Mouse (Mus musculus) kidney, postnatal 0 days (tissue): ENCODE data around the gene Pet117. TPM values are rescaled to one million over a fixed set of nuclear protein-coding genes. Genes with fewer than 3 reads are reported as not detected.

Experiments
- ATAC-seq: fragments of 200-750 bp; cut with Nextera tagmentation; replicated peaks from 2 replicates; pipeline ENCODE4 v1.8.0; 2017; ENCODE audit warnings: low read depth, moderate number of reproducible peaks, moderate TSS enrichment, moderate library complexity; ENCODE audit not compliant: low FRiP score
- DNase-seq: peaks from one replicate; pipeline ENCODE4 v3.0.0-alpha.2; 2016; ENCODE audit warnings: low spot score
- H3K27ac ChIP-seq: fragments of 300-500 bp; sonication (generic); 2 replicates; pipeline ENCODE4 v1.5.1; 2014; ENCODE audit warnings: mild to moderate bottlenecking
- H3K27me3 ChIP-seq: fragments of 300-500 bp; sonication (generic); 2 replicates; pipeline ENCODE4 v1.6.1; 2014; ENCODE audit warnings: low read length, mixed read lengths; ENCODE audit not compliant: insufficient read depth
- H3K36me3 ChIP-seq: fragments of 300-500 bp; sonication (generic); 2 replicates; pipeline ENCODE4 v1.6.1; 2014; ENCODE audit warnings: low read length, mixed read lengths; ENCODE audit not compliant: insufficient read depth
- H3K4me1 ChIP-seq: fragments of 300-500 bp; sonication (generic); replicated peaks from 2 replicates; pipeline ENCODE4 v1.6.1; 2014; ENCODE audit warnings: antibody characterized with exemption, low read length, mixed read lengths; ENCODE audit not compliant: insufficient read depth
- H3K4me2 ChIP-seq: fragments of 300-500 bp; sonication (generic); 2 replicates; pipeline ENCODE4 v1.6.1; 2014; ENCODE audit warnings: mild to moderate bottlenecking, low read length, moderate library complexity, mixed read lengths
- H3K4me3 ChIP-seq: fragments of 300-500 bp; sonication (generic); replicated peaks from 2 replicates; pipeline ENCODE4 v1.5.1; 2014; ENCODE audit warnings: low read depth, low read length
- H3K9ac ChIP-seq: fragments of 300-500 bp; sonication (generic); 2 replicates; pipeline ENCODE4 v1.6.1; 2014; ENCODE audit warnings: low read depth, low read length
- H3K9me3 ChIP-seq: fragments of 300-500 bp; sonication (generic); replicated peaks from 2 replicates; pipeline ENCODE4 v1.6.1; 2016; ENCODE audit warnings: low read length, inconsistent platforms, mixed read lengths
- CTCF ChIP-seq: IDR thresholded peaks from 2 replicates; pipeline ENCODE4 v1.5.1; 2016; ENCODE audit warnings: antibody characterized with exemption, low read depth, mild to moderate bottlenecking, moderate library complexity
- WGBS: fragments of 180-500 bp; shearing (Covaris S2); extraction: QIAGEN DNeasy Blood & Tissue Kit; methylation state at CpG from one replicate; pipeline ENCODE4 v1.1.7; 2014; 5-methylcytosine and 5-hydroxymethylcytosine counted together
- polyA plus RNA-seq: library from polyadenylated mRNA; unstranded; fragments of >200 nt; fragmentation: Nextera tagmentation; extraction: Ambion mirVana; gene quantifications from 2 replicates; pipeline ENCODE4 v1.2.1, GENCODE M21; 2015

Pet117 gene
- polyA plus RNA-seq: 3.2 and 3.3 TPM in 2 replicates

- Histone ChIP-seq H3K9me3 (no peaks in the 10 kb centered on the region), H3K27me3 (no peaks in the 10 kb centered on the region), H3K27ac (peak within 1 kb of the TSS; percentile 96), H3K4me1 (peaks cover 4% of the 10 kb centered on the region), H3K4me2 (peak within 1 kb of the TSS; percentile 68), H3K9ac (peak within 1 kb of the TSS; percentile 82), H3K36me3 (peaks cover 3% of the 10 kb centered on the region; the same call in 1 of the 2 replicates), H3K4me3 (peak within 1 kb of the TSS; percentile 89)
- DNase-seq (peak; percentile 97), ATAC-seq (peak; percentile 93)
- WGBS: 6% methylated on average over 38 of the region's 38 CpGs
- no peak for TF ChIP-seq CTCF
These were observed at the start of gene Pet117, which contains the start of gene Kat14 for GRCm38 (mm10) chr2:144368400-144369019. Pet117 (plus strand) TSS chr2:144368996. Kat14 (plus strand) TSS chr2:144368983.

DNA sequence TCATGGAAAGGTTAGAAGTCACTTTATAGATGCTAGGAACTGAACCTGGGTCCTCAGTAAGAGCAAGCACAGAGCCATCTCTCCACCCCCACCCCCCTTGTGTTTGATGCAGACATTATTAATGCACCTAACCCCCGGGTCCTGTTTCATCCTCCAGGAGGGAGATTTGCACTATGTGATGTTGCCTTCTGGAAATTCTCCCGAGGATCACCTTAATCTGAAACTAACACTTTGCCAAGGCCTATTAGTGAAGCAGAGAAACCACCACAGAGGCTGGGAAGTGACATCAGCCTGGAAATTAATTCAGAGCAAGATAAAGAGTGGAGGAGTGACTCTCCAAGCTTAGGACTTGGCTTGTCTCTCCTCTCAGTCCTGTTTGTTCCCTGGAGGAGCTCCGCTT is 44.6 kb upstream of the Pet117 start:
- Histone ChIP-seq H3K4me2 (no peak overlapping the region), H3K27me3 (no peaks in the 10 kb centered on the region; the same call in 1 of the 2 replicates), H3K36me3 (no peaks in the 10 kb centered on the region), H3K4me1 (no peaks in the 10 kb centered on the region), H3K9me3 (no peaks in the 10 kb centered on the region), H3K27ac (no peak overlapping the region), H3K9ac (no peak overlapping the region), H3K4me3 (no peak overlapping the region)
- DNase-seq (no peak), ATAC-seq (no peak)
- no peak for TF ChIP-seq CTCF
- 70% methylated on average over 3 of the region's 3 CpGs for WGBS

- WGBS: 5% methylated on average over 9 of the region's 10 CpGs
- Histone ChIP-seq H3K4me1 (peaks cover 22% of the 10 kb centered on the region; the same call in 1 of the 2 replicates), H3K27ac (no peak overlapping the region), H3K4me2 (peak overlapping the region; percentile 27), H3K9ac (no peak overlapping the region), H3K4me3 (no peak overlapping the region), H3K27me3 (peaks cover 34% of the 10 kb centered on the region), H3K9me3 (no peaks in the 10 kb centered on the region), H3K36me3 (no peaks in the 10 kb centered on the region)
- ATAC-seq: no peak
- TF ChIP-seq CTCF: no peak
- no peak for DNase-seq
These were observed 39.3 kb upstream of the Pet117 start for GRCm38 (mm10) chr2:144329451-144329850.

- Histone ChIP-seq H3K27me3 (peaks cover 35% of the 10 kb centered on the region), H3K4me2 (peak overlapping the region; percentile 27), H3K27ac (no peak overlapping the region), H3K4me3 (no peak overlapping the region), H3K36me3 (no peaks in the 10 kb centered on the region), H3K4me1 (peaks cover 22% of the 10 kb centered on the region; the same call in 1 of the 2 replicates), H3K9ac (no peak overlapping the region), H3K9me3 (no peaks in the 10 kb centered on the region)
- ATAC-seq (no peak), DNase-seq (no peak)
- no peak for TF ChIP-seq CTCF
- WGBS: 4% methylated on average over 10 of the region's 10 CpGs
These were observed 38.9 kb upstream of the Pet117 start for GRCm38 (mm10) chr2:144329937-144330336.

DNA sequence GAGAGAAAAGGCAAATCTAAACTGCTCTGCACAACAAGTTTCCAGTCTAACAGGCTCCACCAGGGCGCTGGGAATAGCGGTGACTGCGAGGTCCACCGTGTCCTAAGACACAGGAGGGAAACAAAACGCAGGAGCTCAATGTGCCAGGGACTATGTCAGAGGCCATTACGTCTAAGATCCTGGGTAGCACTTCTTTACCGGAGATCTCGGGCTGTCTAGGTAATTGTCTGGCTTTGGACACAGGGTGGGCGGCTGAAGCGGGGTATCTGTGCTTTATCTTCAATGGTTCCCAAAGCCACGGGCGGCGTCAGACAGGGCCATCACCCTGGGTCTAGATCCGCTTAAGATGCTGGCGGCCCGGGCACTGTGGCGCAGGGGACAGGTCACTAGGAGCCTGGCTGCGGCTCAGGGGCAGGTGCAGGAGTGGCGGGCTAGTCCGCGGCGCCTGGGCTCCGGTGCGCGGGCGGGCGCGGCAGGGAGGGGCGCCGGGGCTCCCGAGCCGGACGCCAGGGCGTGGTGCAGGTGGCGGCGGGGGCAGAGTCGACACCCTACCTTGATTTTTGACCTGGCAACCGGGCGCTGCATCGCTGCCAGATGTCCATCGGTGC is 38.3 kb upstream of the Pet117 start:
- H3K36me3 ChIP-seq: no peaks in the 10 kb centered on the region
- no peaks in the 10 kb centered on the region for H3K9me3 ChIP-seq
- no peak overlapping the region for H3K27ac ChIP-seq
- peaks cover 22% of the 10 kb centered on the region; the same call in 1 of the 2 replicates for H3K4me1 ChIP-seq
- no peak for TF ChIP-seq CTCF
- WGBS: 1% methylated on average over 32 of the region's 41 CpGs
- H3K27me3 ChIP-seq: peaks cover 35% of the 10 kb centered on the region
- H3K9ac ChIP-seq: peak overlapping the region; percentile 46
- ATAC-seq (peak; percentile 15; the same call in 1 of the 2 replicates), DNase-seq (no peak)
- peak overlapping the region; percentile 57 for H3K4me3 ChIP-seq
- H3K4me2 ChIP-seq: peak overlapping the region; percentile 99

GRCm38 (mm10) chr2:144330960-144331371 is 37.8 kb upstream of the Pet117 start:
- H3K4me1 ChIP-seq: peaks cover 22% of the 10 kb centered on the region; the same call in 1 of the 2 replicates
- peak overlapping the region; percentile 57 for H3K4me3 ChIP-seq
- ATAC-seq: peak; percentile 27
- H3K9me3 ChIP-seq: no peaks in the 10 kb centered on the region
- no peak overlapping the region for H3K27ac ChIP-seq
- under 1% methylated on average over 44 of the region's 50 CpGs for WGBS
- no peak for DNase-seq
- no peak for TF ChIP-seq CTCF
- peaks cover 35% of the 10 kb centered on the region for H3K27me3 ChIP-seq
- H3K4me2 ChIP-seq: peak overlapping the region; percentile 99
- peak overlapping the region; percentile 46 for H3K9ac ChIP-seq
- no peaks in the 10 kb centered on the region for H3K36me3 ChIP-seq
